Mouse (Mus musculus): Measurements from ENCODE around the gene Serinc2. TPM values are rescaled to one million over a fixed set of nuclear protein-coding genes. Genes with fewer than 3 reads are reported as not detected.

The Serinc2 gene
- polyA plus RNA-seq (2012; rRNA removed) = 13.3 and 16.5 TPM in 2 replicates

DNA sequence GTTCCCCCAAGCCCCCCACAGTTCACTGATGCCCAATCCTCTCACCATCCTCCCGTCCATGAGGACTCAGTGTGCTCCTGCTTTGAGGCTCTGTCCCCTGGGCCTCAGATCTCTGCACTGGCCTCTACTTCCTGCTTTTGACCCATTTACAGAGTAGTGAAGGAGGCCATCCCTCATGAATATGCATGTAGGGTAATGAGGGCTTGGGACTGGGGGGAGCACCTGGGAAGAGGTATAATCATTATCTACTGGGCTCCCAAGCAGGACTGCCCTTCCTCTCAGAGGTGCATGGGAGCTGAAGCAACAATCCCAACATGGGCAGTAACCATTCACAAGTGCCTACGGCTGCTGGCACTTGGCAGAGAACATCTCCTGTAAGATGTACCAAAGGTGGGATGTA lies at the start of gene Serinc2:
TSS of gene Serinc2 (minus strand) at position 101 of the 400 bp plus-strand sequence.
- Histone ChIP-seq H3K27me3 (ENCODE audit: control insufficient read depth, insufficient read depth, low read length) (peaks cover 13% of the 10 kb centered on the region), H3K4me1 (replicated peaks; ENCODE audit: control insufficient read depth, insufficient read depth, low read length) (no peaks in the 10 kb centered on the region), H3K4me3 (ENCODE audit: control insufficient read depth, insufficient read depth, low read length) (no peak within 1 kb of the TSS), H3K27ac (ENCODE audit: control insufficient read depth, insufficient read depth, low read length) (no peak within 1 kb of the TSS), H3K36me3 (ENCODE audit: control insufficient read depth, insufficient read depth, low read length) (no peaks in the 10 kb centered on the region)
- no peak for DNase-seq
- TF ChIP-seq CTCF (IDR thresholded peaks at IDR 0.05; ENCODE audit: borderline replicate concordance, control insufficient read depth, extremely low read depth, insufficient read depth, low read length, poor library complexity) (no peak), POLR2A (IDR thresholded peaks at IDR 0.05; ENCODE audit: control insufficient read depth, extremely low read depth, insufficient read depth, low read length, poor library complexity) (no peak)
- 83% methylated on average over 2 of the region's 2 CpGs for WGBS

DNA sequence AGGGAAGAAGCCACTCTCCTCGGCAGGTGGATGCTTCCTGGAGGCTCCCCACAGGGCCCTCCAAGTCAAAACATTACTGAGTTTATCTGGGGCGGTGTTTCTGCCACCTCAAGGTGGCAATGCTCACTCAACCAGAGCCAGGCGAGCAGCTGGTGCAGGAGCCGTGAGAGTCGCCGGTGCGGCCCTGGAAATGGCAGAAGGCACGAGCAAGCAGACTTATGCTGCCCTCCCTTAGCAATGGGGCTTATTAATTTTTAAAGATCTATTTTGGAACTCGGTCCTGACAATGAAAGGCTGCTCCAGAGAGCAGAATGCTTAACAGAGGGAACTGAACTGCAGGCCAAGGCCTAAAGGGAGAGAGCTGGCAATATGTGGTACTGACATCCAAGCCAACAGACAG lies 48.4 kb upstream of the Serinc2 start:
- no peak overlapping the region for H3K4me3 ChIP-seq (ENCODE audit: control insufficient read depth, insufficient read depth, low read length)

DNA sequence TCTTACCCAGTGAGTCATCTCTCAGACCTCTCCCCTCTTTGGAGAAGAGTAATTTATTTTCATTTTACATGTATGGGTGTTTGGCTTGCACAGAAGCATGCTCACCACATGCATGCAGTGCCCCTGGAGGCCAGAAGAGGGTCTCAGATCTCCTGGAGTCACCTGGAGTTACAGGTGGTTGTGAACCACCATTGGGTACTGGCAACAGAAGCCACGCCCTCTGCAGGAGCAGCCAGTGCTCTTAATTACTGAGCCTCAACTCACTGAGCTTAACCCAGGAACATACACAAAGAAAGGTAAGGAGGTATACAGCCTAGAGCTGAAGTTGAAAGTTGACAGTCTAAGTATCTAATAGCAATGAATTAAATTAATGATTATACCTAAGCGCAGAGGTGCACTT lies 46.4 kb upstream of the Serinc2 start:
- Histone ChIP-seq H3K4me1 (replicated peaks; ENCODE audit: control insufficient read depth, insufficient read depth, low read length) (no peaks in the 10 kb centered on the region), H3K27me3 (ENCODE audit: control insufficient read depth, insufficient read depth, low read length) (no peaks in the 10 kb centered on the region), H3K27ac (ENCODE audit: control insufficient read depth, insufficient read depth, low read length) (no peak overlapping the region), H3K36me3 (ENCODE audit: control insufficient read depth, insufficient read depth, low read length) (peaks cover 27% of the 10 kb centered on the region), H3K4me3 (ENCODE audit: control insufficient read depth, insufficient read depth, low read length) (no peak overlapping the region)
- WGBS = 98% methylated on average over 2 of the region's 2 CpGs
- no peak for TF ChIP-seq CTCF (IDR thresholded peaks at IDR 0.05; ENCODE audit: borderline replicate concordance, control insufficient read depth, extremely low read depth, insufficient read depth, low read length, poor library complexity)
- TF ChIP-seq POLR2A (IDR thresholded peaks at IDR 0.05; ENCODE audit: control insufficient read depth, extremely low read depth, insufficient read depth, low read length, poor library complexity) = no peak
- DNase-seq = no peak

More for the DNA sequence above, 48.4 kb upstream of the Serinc2 start:
- Histone ChIP-seq H3K4me1 (replicated peaks; ENCODE audit: control insufficient read depth, insufficient read depth, low read length) (no peaks in the 10 kb centered on the region), H3K36me3 (ENCODE audit: control insufficient read depth, insufficient read depth, low read length) (peaks cover 20% of the 10 kb centered on the region), H3K27ac (ENCODE audit: control insufficient read depth, insufficient read depth, low read length) (no peak overlapping the region), H3K27me3 (ENCODE audit: control insufficient read depth, insufficient read depth, low read length) (no peaks in the 10 kb centered on the region)
- no peak for DNase-seq
- 96% methylated on average over 9 of the region's 9 CpGs for WGBS
- no peak for TF ChIP-seq CTCF (IDR thresholded peaks at IDR 0.05; ENCODE audit: borderline replicate concordance, control insufficient read depth, extremely low read depth, insufficient read depth, low read length, poor library complexity)
- no peak for TF ChIP-seq POLR2A (IDR thresholded peaks at IDR 0.05; ENCODE audit: control insufficient read depth, extremely low read depth, insufficient read depth, low read length, poor library complexity)

- DNase-seq = no peak
- TF ChIP-seq CTCF (IDR thresholded peaks at IDR 0.05; ENCODE audit: borderline replicate concordance, control insufficient read depth, extremely low read depth, insufficient read depth, low read length, poor library complexity) (no peak), POLR2A (IDR thresholded peaks at IDR 0.05; ENCODE audit: control insufficient read depth, extremely low read depth, insufficient read depth, low read length, poor library complexity) (no peak)
- Histone ChIP-seq H3K4me1 (replicated peaks; ENCODE audit: control insufficient read depth, insufficient read depth, low read length) (no peaks in the 10 kb centered on the region), H3K27ac (ENCODE audit: control insufficient read depth, insufficient read depth, low read length) (no peak overlapping the region), H3K27me3 (ENCODE audit: control insufficient read depth, insufficient read depth, low read length) (no peaks in the 10 kb centered on the region), H3K4me3 (ENCODE audit: control insufficient read depth, insufficient read depth, low read length) (no peak overlapping the region), H3K36me3 (ENCODE audit: control insufficient read depth, insufficient read depth, low read length) (peaks cover 22% of the 10 kb centered on the region)
- WGBS = 95% methylated on average over 5 of the region's 5 CpGs
These were observed 44.6 kb upstream of the Serinc2 start for GRCm38 (mm10) chr4:130323607-130324006.

- 71% methylated on average over 1 of the region's 1 CpGs for WGBS
- H3K27me3 ChIP-seq (ENCODE audit: control insufficient read depth, insufficient read depth, low read length) = no peaks in the 10 kb centered on the region
- H3K27ac ChIP-seq (ENCODE audit: control insufficient read depth, insufficient read depth, low read length) = no peak overlapping the region
- no peak for DNase-seq
- peaks cover 22% of the 10 kb centered on the region for H3K36me3 ChIP-seq (ENCODE audit: control insufficient read depth, insufficient read depth, low read length)
- no peaks in the 10 kb centered on the region for H3K4me1 ChIP-seq (replicated peaks; ENCODE audit: control insufficient read depth, insufficient read depth, low read length)
- TF ChIP-seq POLR2A (IDR thresholded peaks at IDR 0.05; ENCODE audit: control insufficient read depth, extremely low read depth, insufficient read depth, low read length, poor library complexity) (no peak), CTCF (IDR thresholded peaks at IDR 0.05; ENCODE audit: borderline replicate concordance, control insufficient read depth, extremely low read depth, insufficient read depth, low read length, poor library complexity) (no peak)
- no peak overlapping the region for H3K4me3 ChIP-seq (ENCODE audit: control insufficient read depth, insufficient read depth, low read length)
These were observed 44.2 kb upstream of the Serinc2 start for GRCm38 (mm10) chr4:130323165-130323564.

DNA sequence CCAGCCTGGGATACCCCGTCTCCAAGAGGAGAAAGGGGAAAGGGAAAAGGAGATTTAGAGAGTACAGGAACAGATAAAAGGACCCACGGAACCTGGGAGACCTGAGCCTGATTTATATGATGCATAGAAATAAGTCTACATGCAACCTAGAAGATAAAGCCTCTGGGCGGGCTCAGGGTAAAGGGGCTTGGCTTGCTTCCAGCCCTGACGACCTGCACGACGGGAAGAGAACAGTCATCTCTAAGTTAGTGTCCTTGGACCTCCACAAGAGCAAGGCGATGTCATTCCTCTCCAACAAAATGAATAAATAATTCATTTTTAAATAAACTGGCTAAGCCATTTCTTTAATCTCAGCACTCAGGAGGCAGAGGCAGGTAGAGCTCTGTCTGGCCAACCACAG lies 43.6 kb upstream of the Serinc2 start:
- 90% methylated on average over 7 of the region's 7 CpGs for WGBS
- H3K27ac ChIP-seq (ENCODE audit: control insufficient read depth, insufficient read depth, low read length) = no peak overlapping the region
- no peak for DNase-seq
- H3K4me3 ChIP-seq (ENCODE audit: control insufficient read depth, insufficient read depth, low read length) = no peak overlapping the region
- no peaks in the 10 kb centered on the region for H3K27me3 ChIP-seq (ENCODE audit: control insufficient read depth, insufficient read depth, low read length)
- peaks cover 22% of the 10 kb centered on the region for H3K36me3 ChIP-seq (ENCODE audit: control insufficient read depth, insufficient read depth, low read length)
- TF ChIP-seq POLR2A (IDR thresholded peaks at IDR 0.05; ENCODE audit: control insufficient read depth, extremely low read depth, insufficient read depth, low read length, poor library complexity) (no peak), CTCF (IDR thresholded peaks at IDR 0.05; ENCODE audit: borderline replicate concordance, control insufficient read depth, extremely low read depth, insufficient read depth, low read length, poor library complexity) (no peak)
- H3K4me1 ChIP-seq (replicated peaks; ENCODE audit: control insufficient read depth, insufficient read depth, low read length) = no peaks in the 10 kb centered on the region

- WGBS = 94% methylated on average over 7 of the region's 7 CpGs
- no peak for DNase-seq
- Histone ChIP-seq H3K27me3 (ENCODE audit: control insufficient read depth, insufficient read depth, low read length) (no peaks in the 10 kb centered on the region), H3K4me1 (replicated peaks; ENCODE audit: control insufficient read depth, insufficient read depth, low read length) (no peaks in the 10 kb centered on the region; the same call in 1 of the 2 replicates), H3K36me3 (ENCODE audit: control insufficient read depth, insufficient read depth, low read length) (peaks cover 22% of the 10 kb centered on the region), H3K27ac (ENCODE audit: control insufficient read depth, insufficient read depth, low read length) (no peak overlapping the region), H3K4me3 (ENCODE audit: control insufficient read depth, insufficient read depth, low read length) (no peak overlapping the region)
- no peak for TF ChIP-seq POLR2A (IDR thresholded peaks at IDR 0.05; ENCODE audit: control insufficient read depth, extremely low read depth, insufficient read depth, low read length, poor library complexity)
- TF ChIP-seq CTCF (IDR thresholded peaks at IDR 0.05; ENCODE audit: borderline replicate concordance, control insufficient read depth, extremely low read depth, insufficient read depth, low read length, poor library complexity) = no peak
These were observed 42.6 kb upstream of the Serinc2 start for GRCm38 (mm10) chr4:130321640-130322039.

Measured in thymus, adult 2 months (tissue).